Mouse (Mus musculus) CH12.LX (cell line): ENCODE data around the gene Colca2. TPM values are rescaled to one million over a fixed set of nuclear protein-coding genes. Genes with fewer than 3 reads are reported as not detected.

Experiments used
- polyA plus RNA-seq: library from polyadenylated mRNA; unstranded; fragments of >175 nt; gene quantifications from 2 replicates; pipeline ENCODE4 v1.2.1, GENCODE M21; 2012; ENCODE audit warnings: low read depth; ENCODE audit not compliant: insufficient read length
- total RNA-seq, 2 experiments: library from RNA; depleted of rRNA; stranded (reverse); fragments of 300-350 nt in 1 of 2; fragments of >200 nt in 1 of 2; gene quantifications; 2 replicates each; pipeline ENCODE4 v1.2.3; 2012 to 2014

The Colca2 gene
- total and polyA plus RNA-seq, 3 experiments: 0.97 TPM; not detected in 2

Other genes starting within 250 kb of the Colca2 start
- not detected in 2 replicates for gene Btg4, start 217.7 kb downstream of the Colca2 start, total RNA-seq (2012; rRNA removed)
- gene Btg4, start 217.7 kb downstream of the Colca2 start, total RNA-seq (2014; rRNA removed): not detected in 2 replicates
- not detected in 2 replicates for gene Btg4, start 217.7 kb downstream of the Colca2 start, polyA plus RNA-seq
- not detected in 2 replicates for gene Layn, start 201.5 kb downstream of the Colca2 start, total RNA-seq (2012; rRNA removed)
- not detected in 2 replicates for gene Layn, start 201.5 kb downstream of the Colca2 start, total RNA-seq (2014; rRNA removed)
- not detected in 2 replicates for gene Layn, start 201.5 kb downstream of the Colca2 start, polyA plus RNA-seq
- gene 4833427G06Rik, start 176.5 kb downstream of the Colca2 start, total RNA-seq (2012; rRNA removed): 0.25 and 0.29 TPM in 2 replicates
- gene 4833427G06Rik, start 176.5 kb downstream of the Colca2 start, total RNA-seq (2014; rRNA removed): not detected in 2 replicates
- gene 4833427G06Rik, start 176.5 kb downstream of the Colca2 start, polyA plus RNA-seq: not detected in 2 replicates
- 0.38 and 0.42 TPM in 2 replicates for gene Gm32742, start 113.1 kb downstream of the Colca2 start, total RNA-seq (2012; rRNA removed)
- 0.23 TPM in 2 replicates for gene Gm32742, start 113.1 kb downstream of the Colca2 start, total RNA-seq (2014; rRNA removed)
- 0.74 and 0.77 TPM in 2 replicates for gene Gm32742, start 113.1 kb downstream of the Colca2 start, polyA plus RNA-seq
- 87.4 and 108 TPM in 2 replicates for gene Pou2af1, start 64.9 kb downstream of the Colca2 start, total RNA-seq (2012; rRNA removed)
- 173 and 183 TPM in 2 replicates for gene Pou2af1, start 64.9 kb downstream of the Colca2 start, total RNA-seq (2014; rRNA removed)
- 255 and 303 TPM in 2 replicates for gene Pou2af1, start 64.9 kb downstream of the Colca2 start, polyA plus RNA-seq
- gene 1810046K07Rik, start 50.3 kb upstream of the Colca2 start, total RNA-seq (2012; rRNA removed): 26.4 and 33.4 TPM in 2 replicates
- 49.0 and 59.9 TPM in 2 replicates for gene 1810046K07Rik, start 50.3 kb upstream of the Colca2 start, total RNA-seq (2014; rRNA removed)
- 179 and 188 TPM in 2 replicates for gene 1810046K07Rik, start 50.3 kb upstream of the Colca2 start, polyA plus RNA-seq